Mouse (Mus musculus) hindbrain, postnatal 0 days (tissue): ENCODE measurements around the gene Aldh2. TPM values are rescaled to one million over a fixed set of nuclear protein-coding genes. Genes with fewer than 3 reads are reported as not detected.
A peak's percentile ranks its signal among the peaks of the same experiment; 100 is the strongest.

Experiments
- ATAC-seq: fragments of 200-750 bp; cut with Nextera tagmentation; 2 replicates; pipeline ENCODE4 v1.8.0; 2017; ENCODE audit warnings: mild to moderate bottlenecking, moderate TSS enrichment, moderate library complexity
- DNase-seq: peaks from one replicate; pipeline ENCODE4 v3.0.0-alpha.2; 2015; ENCODE audit warnings: low spot score
- H3K27ac ChIP-seq: fragments of 300-500 bp; sonication (generic); 2 replicates; pipeline ENCODE4 v1.5.1; 2014; ENCODE audit warnings: mild to moderate bottlenecking
- H3K27me3 ChIP-seq: fragments of 300-500 bp; sonication (generic); 2 replicates; pipeline ENCODE4 v1.6.1; 2014; ENCODE audit warnings: low read length, mixed read lengths; ENCODE audit not compliant: insufficient read depth
- H3K36me3 ChIP-seq: fragments of 300-500 bp; sonication (generic); 2 replicates; pipeline ENCODE4 v1.6.1; 2014; ENCODE audit warnings: low read length, mixed read lengths; ENCODE audit not compliant: insufficient read depth
- H3K4me1 ChIP-seq: fragments of 300-500 bp; sonication (generic); 2 replicates; pipeline ENCODE4 v1.6.1; 2014; ENCODE audit warnings: antibody characterized with exemption, low read length, mixed read lengths; ENCODE audit not compliant: insufficient read depth
- H3K4me2 ChIP-seq: fragments of 300-500 bp; sonication (generic); 2 replicates; pipeline ENCODE4 v1.6.1; 2014; ENCODE audit warnings: low read depth, mild to moderate bottlenecking, low read length, moderate library complexity, mixed read lengths
- H3K4me3 ChIP-seq: fragments of 300-500 bp; sonication (generic); 2 replicates; pipeline ENCODE4 v1.5.1; 2014; ENCODE audit warnings: low read length
- H3K9ac ChIP-seq: fragments of 300-500 bp; sonication (generic); replicated peaks from 2 replicates; pipeline ENCODE4 v1.6.1; 2014; ENCODE audit warnings: mild to moderate bottlenecking, low read length, moderate library complexity, mixed read lengths
- H3K9me3 ChIP-seq: fragments of 300-500 bp; sonication (generic); 2 replicates; pipeline ENCODE4 v1.6.1; 2016; ENCODE audit warnings: low read length, mixed read lengths
- CTCF ChIP-seq: IDR thresholded peaks from 2 replicates; pipeline ENCODE4 v1.5.1; 2016; ENCODE audit warnings: antibody characterized with exemption, control low read depth, low read depth
- WGBS: fragments of 180-500 bp; shearing (Covaris S2); extraction: QIAGEN DNeasy Blood & Tissue Kit; methylation state at CpG from one replicate; pipeline ENCODE4 v1.1.7; 2014; 5-methylcytosine and 5-hydroxymethylcytosine counted together
- polyA plus RNA-seq: library from polyadenylated mRNA; unstranded; fragments of >200 nt; fragmentation: Nextera tagmentation; extraction: Ambion mirVana; gene quantifications from 2 replicates; pipeline ENCODE4 v1.2.1, GENCODE M21; 2015
- total RNA-seq: library from RNA; depleted of rRNA; stranded (reverse); fragments of >200 nt; gene quantifications from 2 replicates; pipeline ENCODE4 v1.2.3, GENCODE M21; 2014

The Aldh2 gene
- total and polyA plus RNA-seq, 2 experiments from 2014 or later: 106 to 150 TPM

GRCm38 (mm10) chr5:121589928-121590327 is 3.7 kb downstream of the Aldh2 start:
- Histone ChIP-seq H3K27me3 (no peaks in the 10 kb centered on the region), H3K36me3 (no peaks in the 10 kb centered on the region), H3K4me3 (no peak overlapping the region), H3K9ac (no peak overlapping the region), H3K4me1 (peaks cover 6% of the 10 kb centered on the region; the same call in 1 of the 2 replicates), H3K9me3 (no peaks in the 10 kb centered on the region), H3K4me2 (no peak overlapping the region), H3K27ac (no peak overlapping the region)
- ATAC-seq: no peak
- WGBS: 86% methylated on average over 6 of the region's 6 CpGs
- TF ChIP-seq CTCF: no peak
- no peak for DNase-seq

- no peak overlapping the region for H3K27ac ChIP-seq
- ATAC-seq: no peak
- no peak for TF ChIP-seq CTCF
Measured at GRCm38 (mm10) chr5:121586400-121587039, 7.1 kb downstream of the Aldh2 start.

GRCm38 (mm10) chr5:121585699-121586098 is 7.9 kb downstream of the Aldh2 start:
- DNase-seq (no peak), ATAC-seq (no peak)
- H3K9ac ChIP-seq: no peak overlapping the region
- H3K36me3 ChIP-seq: no peaks in the 10 kb centered on the region
- whole genome bisulfite sequencing: 85% methylated on average over 5 of the region's 5 CpGs
- no peak overlapping the region for H3K4me2 ChIP-seq
- no peak overlapping the region for H3K27ac ChIP-seq
- no peak for TF ChIP-seq CTCF
- H3K9me3 ChIP-seq: no peaks in the 10 kb centered on the region
- H3K4me1 ChIP-seq: no peaks in the 10 kb centered on the region
- no peaks in the 10 kb centered on the region for H3K27me3 ChIP-seq
- no peak overlapping the region for H3K4me3 ChIP-seq

More at GRCm38 (mm10) chr5:121586400-121587039, 7.1 kb downstream of the Aldh2 start:
- Histone ChIP-seq H3K9me3 (no peaks in the 10 kb centered on the region), H3K4me1 (no peaks in the 10 kb centered on the region), H3K4me2 (no peak overlapping the region), H3K36me3 (no peaks in the 10 kb centered on the region), H3K4me3 (no peak overlapping the region), H3K27me3 (no peaks in the 10 kb centered on the region), H3K9ac (no peak overlapping the region)
- 74% methylated on average over 6 of the region's 6 CpGs for WGBS
- DNase-seq: no peak

DNA sequence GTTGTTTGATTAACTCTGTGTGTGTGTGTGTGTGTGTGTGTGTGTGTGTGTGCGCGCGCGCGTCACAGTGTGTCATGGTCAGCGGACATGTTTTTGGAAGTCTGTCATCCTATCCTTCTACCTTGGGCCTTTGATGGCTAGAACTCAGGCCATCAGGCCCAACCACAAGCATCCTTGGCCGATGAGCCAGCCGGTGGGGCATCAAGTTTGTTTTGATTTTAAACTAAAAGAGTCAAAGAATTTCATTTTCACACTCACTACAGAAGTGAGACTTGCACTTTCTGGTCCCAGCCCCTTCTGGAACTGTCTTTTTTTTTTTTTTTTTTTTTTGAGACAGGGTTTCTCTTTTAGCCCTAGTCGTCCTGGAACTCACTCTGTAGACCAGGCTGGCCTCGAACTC is 8.6 kb downstream of the Aldh2 start:
- H3K4me3 ChIP-seq: no peak overlapping the region
- no peak overlapping the region for H3K9ac ChIP-seq
- DNase-seq: no peak
- no peaks in the 10 kb centered on the region; the same call in 1 of the 2 replicates for H3K36me3 ChIP-seq
- no peak for TF ChIP-seq CTCF
- H3K4me1 ChIP-seq: no peaks in the 10 kb centered on the region
- no peaks in the 10 kb centered on the region for H3K9me3 ChIP-seq
- ATAC-seq: no peak
- H3K27me3 ChIP-seq: no peaks in the 10 kb centered on the region
- no peak overlapping the region for H3K27ac ChIP-seq
- no peak overlapping the region for H3K4me2 ChIP-seq
- 97% methylated on average over 10 of the region's 10 CpGs for WGBS

- no peak overlapping the region for H3K9ac ChIP-seq
- no peak overlapping the region for H3K4me2 ChIP-seq
- no peak overlapping the region for H3K4me3 ChIP-seq
- TF ChIP-seq CTCF: peak; percentile 75
- H3K27ac ChIP-seq: peak overlapping the region; percentile 26; the same call in 1 of the 2 replicates
- 52% methylated on average over 12 of the region's 12 CpGs for WGBS
- no peaks in the 10 kb centered on the region for H3K27me3 ChIP-seq
- H3K9me3 ChIP-seq: no peaks in the 10 kb centered on the region
- DNase-seq (peak; percentile 78), ATAC-seq (peak; percentile 70)
- peaks cover 8% of the 10 kb centered on the region; the same call in 1 of the 2 replicates for H3K36me3 ChIP-seq
- H3K4me1 ChIP-seq: no peaks in the 10 kb centered on the region
Measured at GRCm38 (mm10) chr5:121583765-121584501, 9.7 kb downstream of the Aldh2 start.

- DNase-seq (no peak), ATAC-seq (no peak)
- no peak overlapping the region for H3K9ac ChIP-seq
- H3K4me2 ChIP-seq: no peak overlapping the region
- H3K27ac ChIP-seq: no peak overlapping the region
- H3K27me3 ChIP-seq: no peaks in the 10 kb centered on the region
- H3K36me3 ChIP-seq: peaks cover 8% of the 10 kb centered on the region; the same call in 1 of the 2 replicates
- 89% methylated on average over 8 of the region's 8 CpGs for WGBS
- H3K9me3 ChIP-seq: no peaks in the 10 kb centered on the region
- no peaks in the 10 kb centered on the region for H3K4me1 ChIP-seq
- TF ChIP-seq CTCF: no peak
- no peak overlapping the region for H3K4me3 ChIP-seq
Measured at GRCm38 (mm10) chr5:121581945-121582344, 11.7 kb downstream of the Aldh2 start.
